Mouse (Mus musculus): ENCODE measurements at regions not wholly inside any gene's neighbourhood (a gene's known extent, or its start where the extent isn't known, plus 50 kb on each side); places are given as distances from the start of the nearest gene placed in this dataset.

DNA sequence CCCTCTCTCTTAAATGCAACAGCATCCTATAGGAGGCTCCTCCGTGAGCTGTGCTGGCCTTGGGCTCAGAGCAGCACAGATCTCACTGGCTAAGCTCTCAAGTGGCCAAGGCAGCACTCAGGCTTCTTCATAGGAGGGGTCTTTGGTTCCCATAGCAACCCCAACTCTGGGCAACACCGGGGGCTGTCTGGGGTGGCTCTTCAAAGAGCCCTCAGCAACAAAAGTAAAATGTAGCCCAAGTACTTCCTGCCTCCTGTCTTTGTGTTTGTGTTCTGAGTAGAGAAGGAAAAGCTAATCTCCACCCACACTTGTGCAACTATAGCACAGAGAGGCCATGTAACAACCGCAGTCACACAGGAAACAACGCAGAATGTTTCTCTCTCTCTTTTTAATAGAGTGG is 322.2 kb upstream of the Tbx3 start:
- DNase-seq (ENCODE audit: low spot score): no peak
- H3K36me3 ChIP-seq (ENCODE audit: control insufficient read depth, insufficient read depth, low read length): no peaks in the 10 kb centered on the region
- no peak overlapping the region for H3K4me3 ChIP-seq (ENCODE audit: low read depth, low read length)
- H3K27ac ChIP-seq (ENCODE audit: low read depth): no peak overlapping the region
- ATAC-seq (replicated peaks; ENCODE audit: low FRiP score, low TSS enrichment, low read depth): no peak
- H3K4me1 ChIP-seq (replicated peaks; ENCODE audit: control insufficient read depth, insufficient read depth, low read length): no peaks in the 10 kb centered on the region
- H3K27me3 ChIP-seq (replicated peaks; ENCODE audit: control insufficient read depth, insufficient read depth, low read length): no peaks in the 10 kb centered on the region
- H3K9ac ChIP-seq (ENCODE audit: low read length): no peak overlapping the region
- H3K9me3 ChIP-seq (ENCODE audit: control insufficient read depth, low read length): no peaks in the 10 kb centered on the region
- no peak overlapping the region for H3K4me2 ChIP-seq (ENCODE audit: low read length)
- WGBS: 58% methylated on average over 4 of the region's 4 CpGs

DNA sequence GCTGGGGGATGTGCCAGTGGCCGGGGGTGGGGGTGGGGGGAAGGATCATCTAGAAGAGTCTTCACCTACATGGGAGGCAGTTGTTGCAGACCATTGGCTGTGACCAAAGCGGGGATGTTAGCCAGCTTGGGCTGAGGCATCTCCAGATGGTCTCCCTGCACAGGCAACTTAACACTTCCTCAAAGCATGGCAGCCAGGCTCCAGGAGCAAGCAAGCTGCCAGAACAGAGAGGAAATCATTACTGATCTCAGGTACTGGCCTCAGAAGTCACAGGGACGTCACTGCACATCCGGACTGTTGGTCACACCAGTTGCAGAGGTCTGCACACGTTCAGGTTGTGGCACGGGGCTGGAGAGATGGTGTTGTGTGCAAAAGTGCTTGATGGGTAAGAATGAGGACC is 321.1 kb upstream of the Tbx3 start:
- no peak overlapping the region for H3K27ac ChIP-seq (ENCODE audit: low read depth)
- no peak overlapping the region for H3K4me2 ChIP-seq (ENCODE audit: low read length)
- H3K4me3 ChIP-seq (ENCODE audit: low read depth, low read length): no peak overlapping the region
- DNase-seq (ENCODE audit: low spot score) (no peak), ATAC-seq (replicated peaks; ENCODE audit: low FRiP score, low TSS enrichment, low read depth) (no peak)
- no peaks in the 10 kb centered on the region for H3K36me3 ChIP-seq (ENCODE audit: control insufficient read depth, insufficient read depth, low read length)
- no peaks in the 10 kb centered on the region for H3K27me3 ChIP-seq (replicated peaks; ENCODE audit: control insufficient read depth, insufficient read depth, low read length)
- H3K4me1 ChIP-seq (replicated peaks; ENCODE audit: control insufficient read depth, insufficient read depth, low read length): no peaks in the 10 kb centered on the region
- no peaks in the 10 kb centered on the region for H3K9me3 ChIP-seq (ENCODE audit: control insufficient read depth, low read length)
- no peak overlapping the region for H3K9ac ChIP-seq (ENCODE audit: low read length)
- 81% methylated on average over 6 of the region's 6 CpGs for whole genome bisulfite sequencing

DNA sequence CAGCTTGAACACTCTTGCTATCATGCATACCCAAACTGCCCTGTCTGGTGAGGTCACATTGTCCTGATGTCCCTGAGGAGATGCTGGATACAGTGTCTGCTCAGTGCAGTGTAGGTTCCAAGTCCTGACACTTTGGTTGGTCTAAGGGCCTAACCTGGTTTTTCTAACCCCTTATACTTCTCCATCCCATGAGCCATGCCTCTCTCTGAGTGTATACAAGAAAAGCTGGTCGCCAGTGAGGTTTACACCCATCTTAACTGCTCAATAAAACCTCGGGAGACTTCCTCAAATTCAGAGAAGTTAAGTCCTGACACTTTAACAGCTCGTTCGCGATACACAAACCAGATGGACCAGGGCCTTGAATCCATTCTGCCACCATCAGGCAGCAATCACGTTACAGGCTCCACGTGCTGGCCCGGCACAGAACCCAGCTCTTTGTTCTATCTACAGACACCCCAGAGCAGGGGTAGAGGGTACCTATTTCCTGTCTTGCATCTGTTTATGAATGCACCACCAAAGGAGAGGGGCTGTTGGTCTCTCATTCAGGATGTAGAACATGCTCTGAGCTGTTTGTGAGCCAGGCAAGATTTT is 320.0 kb upstream of the Tbx3 start:
- Histone ChIP-seq H3K4me2 (ENCODE audit: low read length) (no peak overlapping the region), H3K4me1 (replicated peaks; ENCODE audit: control insufficient read depth, insufficient read depth, low read length) (no peaks in the 10 kb centered on the region), H3K27me3 (replicated peaks; ENCODE audit: control insufficient read depth, insufficient read depth, low read length) (no peaks in the 10 kb centered on the region), H3K36me3 (ENCODE audit: control insufficient read depth, insufficient read depth, low read length) (no peaks in the 10 kb centered on the region), H3K4me3 (ENCODE audit: low read depth, low read length) (no peak overlapping the region), H3K9ac (ENCODE audit: low read length) (no peak overlapping the region), H3K9me3 (ENCODE audit: control insufficient read depth, low read length) (no peaks in the 10 kb centered on the region), H3K27ac (ENCODE audit: low read depth) (no peak overlapping the region)
- 25% methylated on average over 8 of the region's 8 CpGs for WGBS
- DNase-seq (ENCODE audit: low spot score) (peak; percentile 48), ATAC-seq (replicated peaks; ENCODE audit: low FRiP score, low TSS enrichment, low read depth) (no peak)

DNA sequence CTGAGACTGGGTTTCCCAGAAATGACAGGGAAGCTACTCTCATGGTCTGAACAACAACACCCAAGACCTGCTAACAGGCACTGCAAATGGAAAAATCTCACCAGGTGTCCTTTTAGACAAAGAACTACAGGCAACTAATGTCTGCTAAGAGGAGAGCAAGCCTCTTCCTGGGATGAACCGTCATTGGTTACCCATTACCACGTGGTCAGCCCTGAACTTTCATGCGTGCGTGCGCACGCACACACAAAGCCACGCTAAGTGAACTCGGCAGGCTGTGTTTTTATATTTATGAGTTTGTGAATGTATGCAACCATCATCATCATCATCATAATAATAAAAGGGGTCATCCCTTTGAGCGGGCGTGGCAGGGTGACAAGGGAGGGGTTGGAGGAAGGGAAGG is 315.0 kb upstream of the Tbx3 start:
- H3K4me3 ChIP-seq (ENCODE audit: low read depth, low read length): no peak overlapping the region
- no peak overlapping the region for H3K27ac ChIP-seq (ENCODE audit: low read depth)
- ATAC-seq (replicated peaks; ENCODE audit: low FRiP score, low TSS enrichment, low read depth): no peak
- no peak overlapping the region for H3K9ac ChIP-seq (ENCODE audit: low read length)
- H3K36me3 ChIP-seq (ENCODE audit: control insufficient read depth, insufficient read depth, low read length): no peaks in the 10 kb centered on the region
- no peaks in the 10 kb centered on the region for H3K9me3 ChIP-seq (ENCODE audit: control insufficient read depth, low read length)
- no peak for DNase-seq (ENCODE audit: low spot score)
- peaks cover 5% of the 10 kb centered on the region; the same call in 1 of the 2 replicates for H3K4me1 ChIP-seq (replicated peaks; ENCODE audit: control insufficient read depth, insufficient read depth, low read length)
- H3K27me3 ChIP-seq (replicated peaks; ENCODE audit: control insufficient read depth, insufficient read depth, low read length): no peaks in the 10 kb centered on the region
- 92% methylated on average over 10 of the region's 10 CpGs for WGBS
- H3K4me2 ChIP-seq (ENCODE audit: low read length): no peak overlapping the region

DNA sequence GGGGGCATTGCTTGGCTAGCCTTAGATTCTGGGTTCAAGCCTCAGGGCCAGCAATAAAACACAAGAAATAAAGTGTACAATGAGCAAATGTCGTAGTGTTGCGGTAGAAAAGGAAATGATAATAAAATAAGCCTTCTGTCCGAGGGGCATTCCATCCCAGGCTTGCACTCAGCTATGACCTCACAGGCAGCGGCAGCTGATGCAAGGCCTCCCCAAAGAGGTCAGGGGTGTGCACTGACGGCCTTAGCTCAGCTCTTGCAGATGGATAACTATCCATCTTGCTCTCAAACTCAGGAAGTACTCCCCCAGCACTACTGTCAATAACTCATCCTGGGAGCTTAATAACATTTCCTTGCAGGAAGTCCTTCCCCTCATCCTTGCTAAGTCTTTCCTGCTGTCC is 314.4 kb upstream of the Tbx3 start:
- WGBS: 35% methylated on average over 5 of the region's 5 CpGs
- Histone ChIP-seq H3K9me3 (ENCODE audit: control insufficient read depth, low read length) (no peaks in the 10 kb centered on the region), H3K4me1 (replicated peaks; ENCODE audit: control insufficient read depth, insufficient read depth, low read length) (peaks cover 6% of the 10 kb centered on the region; the same call in 1 of the 2 replicates), H3K4me2 (ENCODE audit: low read length) (no peak overlapping the region), H3K36me3 (ENCODE audit: control insufficient read depth, insufficient read depth, low read length) (no peaks in the 10 kb centered on the region), H3K4me3 (ENCODE audit: low read depth, low read length) (no peak overlapping the region), H3K27me3 (replicated peaks; ENCODE audit: control insufficient read depth, insufficient read depth, low read length) (no peaks in the 10 kb centered on the region), H3K9ac (ENCODE audit: low read length) (no peak overlapping the region), H3K27ac (ENCODE audit: low read depth) (no peak overlapping the region)
- DNase-seq (ENCODE audit: low spot score): no peak
- ATAC-seq (replicated peaks; ENCODE audit: low FRiP score, low TSS enrichment, low read depth): no peak

DNA sequence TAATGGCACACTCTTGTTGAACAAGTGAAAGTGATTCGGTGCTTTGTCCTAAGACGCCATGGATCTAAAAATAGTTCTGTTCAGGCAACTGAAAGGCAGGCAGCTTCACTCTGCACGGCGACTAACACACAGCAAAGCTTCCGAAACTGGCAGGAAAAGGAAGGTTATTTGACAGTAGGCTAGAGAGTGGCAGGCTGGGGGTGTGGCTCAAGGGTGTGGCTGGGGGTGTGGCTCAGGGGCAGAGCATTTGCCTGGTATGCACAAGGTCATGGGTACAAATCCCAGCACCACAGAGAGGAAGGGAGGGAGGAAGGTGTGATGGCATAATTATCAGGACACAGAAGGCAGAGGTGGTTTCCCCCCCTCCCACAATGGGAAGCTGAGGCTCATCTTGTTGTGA is 310.8 kb upstream of the Tbx3 start:
- peak; percentile 48 for DNase-seq (ENCODE audit: low spot score)
- Histone ChIP-seq H3K36me3 (ENCODE audit: control insufficient read depth, insufficient read depth, low read length) (no peaks in the 10 kb centered on the region), H3K4me2 (ENCODE audit: low read length) (no peak overlapping the region), H3K9me3 (ENCODE audit: control insufficient read depth, low read length) (no peaks in the 10 kb centered on the region), H3K27me3 (replicated peaks; ENCODE audit: control insufficient read depth, insufficient read depth, low read length) (no peaks in the 10 kb centered on the region), H3K27ac (ENCODE audit: low read depth) (no peak overlapping the region), H3K4me1 (replicated peaks; ENCODE audit: control insufficient read depth, insufficient read depth, low read length) (peaks cover 12% of the 10 kb centered on the region), H3K4me3 (ENCODE audit: low read depth, low read length) (no peak overlapping the region), H3K9ac (ENCODE audit: low read length) (no peak overlapping the region)
- WGBS: 28% methylated on average over 5 of the region's 5 CpGs
- ATAC-seq (replicated peaks; ENCODE audit: low FRiP score, low TSS enrichment, low read depth): no peak

DNA sequence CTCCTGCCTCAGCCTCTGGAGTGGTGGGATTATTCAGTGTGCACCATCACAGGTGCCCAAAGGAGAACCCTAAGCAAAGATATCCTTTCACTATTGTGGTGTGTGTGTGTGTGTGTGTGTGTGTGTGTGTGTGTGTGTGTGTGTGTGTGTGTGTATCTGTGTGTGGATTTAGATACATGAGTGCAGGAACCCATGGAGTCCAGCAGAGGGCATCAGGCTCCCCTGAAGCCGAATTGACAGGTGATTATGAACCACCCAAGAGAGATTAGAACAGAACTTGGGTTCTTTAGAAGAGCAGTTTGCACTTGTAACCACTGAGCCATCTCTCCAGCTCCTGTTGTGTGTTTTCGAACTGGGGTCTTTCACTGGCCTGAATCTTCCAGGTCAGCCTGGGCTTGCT is 310.1 kb upstream of the Tbx3 start:
- Histone ChIP-seq H3K27ac (ENCODE audit: low read depth) (no peak overlapping the region), H3K9ac (ENCODE audit: low read length) (no peak overlapping the region), H3K27me3 (replicated peaks; ENCODE audit: control insufficient read depth, insufficient read depth, low read length) (no peaks in the 10 kb centered on the region), H3K4me3 (ENCODE audit: low read depth, low read length) (no peak overlapping the region), H3K36me3 (ENCODE audit: control insufficient read depth, insufficient read depth, low read length) (no peaks in the 10 kb centered on the region), H3K9me3 (ENCODE audit: control insufficient read depth, low read length) (no peaks in the 10 kb centered on the region), H3K4me2 (ENCODE audit: low read length) (no peak overlapping the region), H3K4me1 (replicated peaks; ENCODE audit: control insufficient read depth, insufficient read depth, low read length) (peaks cover 12% of the 10 kb centered on the region)
- peak; percentile 9 for DNase-seq (ENCODE audit: low spot score)
- WGBS: 92% methylated on average over 2 of the region's 2 CpGs
- ATAC-seq (replicated peaks; ENCODE audit: low FRiP score, low TSS enrichment, low read depth): no peak

DNA sequence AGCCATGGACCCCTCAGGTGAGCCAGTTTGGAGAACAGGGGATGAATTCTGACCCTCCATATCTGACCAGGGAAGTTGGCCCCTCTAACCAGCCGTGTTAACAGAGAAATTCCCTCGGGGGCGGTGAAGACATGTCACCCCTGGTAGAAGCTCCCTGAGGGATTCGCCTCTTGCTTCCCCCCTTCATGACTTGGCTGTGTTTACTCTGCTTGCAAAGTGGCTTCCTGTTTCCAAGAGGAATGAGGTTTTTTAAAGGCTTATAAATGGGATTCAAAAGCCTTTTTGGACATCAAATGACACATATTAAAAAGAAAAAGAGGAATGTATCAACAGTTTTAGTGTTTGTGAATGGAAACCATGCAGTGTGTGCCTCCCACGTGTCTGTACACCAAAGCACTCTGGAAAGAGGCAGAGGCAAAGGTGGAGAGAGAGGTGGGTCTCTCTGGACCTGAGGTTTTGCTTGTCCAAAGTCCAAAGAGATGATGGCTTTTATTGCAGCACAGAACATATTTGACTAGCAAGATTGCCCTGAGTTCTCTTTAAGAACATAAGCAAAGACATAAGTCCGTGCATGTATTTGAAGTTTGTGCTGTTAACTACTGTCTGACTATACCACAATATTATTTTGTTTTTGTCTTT is 308.9 kb upstream of the Tbx3 start:
- H3K9me3 ChIP-seq (ENCODE audit: control insufficient read depth, low read length): no peaks in the 10 kb centered on the region
- DNase-seq (ENCODE audit: low spot score): peak; percentile 50
- peaks cover 17% of the 10 kb centered on the region for H3K4me1 ChIP-seq (replicated peaks; ENCODE audit: control insufficient read depth, insufficient read depth, low read length)
- no peak overlapping the region for H3K27ac ChIP-seq (ENCODE audit: low read depth)
- H3K27me3 ChIP-seq (replicated peaks; ENCODE audit: control insufficient read depth, insufficient read depth, low read length): no peaks in the 10 kb centered on the region
- H3K4me3 ChIP-seq (ENCODE audit: low read depth, low read length): no peak overlapping the region
- H3K4me2 ChIP-seq (ENCODE audit: low read length): no peak overlapping the region
- no peak overlapping the region for H3K9ac ChIP-seq (ENCODE audit: low read length)
- ATAC-seq (replicated peaks; ENCODE audit: low FRiP score, low TSS enrichment, low read depth): no peak
- 35% methylated on average over 6 of the region's 6 CpGs for WGBS
- H3K36me3 ChIP-seq (ENCODE audit: control insufficient read depth, insufficient read depth, low read length): no peaks in the 10 kb centered on the region

DNA sequence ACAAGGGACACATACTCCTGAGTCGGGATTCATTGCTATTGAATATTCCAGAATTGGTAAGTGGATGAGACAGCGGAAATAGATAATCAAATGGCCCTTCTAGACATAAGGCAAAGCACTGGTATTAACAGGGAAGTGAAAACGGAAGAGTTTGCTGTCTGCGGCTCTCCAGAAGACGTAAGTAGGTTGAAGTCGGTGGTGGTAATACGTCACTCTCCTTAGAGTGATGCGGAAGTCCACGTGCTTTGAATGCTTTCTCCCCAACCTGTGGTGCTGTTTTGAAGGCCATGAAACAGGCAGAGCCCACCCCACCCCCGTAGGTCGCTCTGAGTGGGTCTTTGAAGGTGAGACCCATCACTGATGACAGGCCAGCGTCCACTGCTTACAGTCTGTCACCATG is 308.0 kb upstream of the Tbx3 start:
- no peak overlapping the region for H3K4me3 ChIP-seq (ENCODE audit: low read depth, low read length)
- DNase-seq (ENCODE audit: low spot score) (no peak), ATAC-seq (replicated peaks; ENCODE audit: low FRiP score, low TSS enrichment, low read depth) (no peak)
- no peaks in the 10 kb centered on the region for H3K27me3 ChIP-seq (replicated peaks; ENCODE audit: control insufficient read depth, insufficient read depth, low read length)
- 68% methylated on average over 12 of the region's 12 CpGs for WGBS
- no peaks in the 10 kb centered on the region for H3K9me3 ChIP-seq (ENCODE audit: control insufficient read depth, low read length)
- no peak overlapping the region for H3K9ac ChIP-seq (ENCODE audit: low read length)
- H3K4me2 ChIP-seq (ENCODE audit: low read length): no peak overlapping the region
- H3K27ac ChIP-seq (ENCODE audit: low read depth): no peak overlapping the region
- peaks cover 17% of the 10 kb centered on the region for H3K4me1 ChIP-seq (replicated peaks; ENCODE audit: control insufficient read depth, insufficient read depth, low read length)
- H3K36me3 ChIP-seq (ENCODE audit: control insufficient read depth, insufficient read depth, low read length): no peaks in the 10 kb centered on the region

Measured in intestine, embryonic 14.5 days (tissue).